Mouse (Mus musculus) spleen, adult 2 months (tissue): Measurements from ENCODE around the gene Wnt10b. TPM values are rescaled to one million over a fixed set of nuclear protein-coding genes. Genes with fewer than 3 reads are reported as not detected.

Source experiments
- DNase-seq, 2 experiments: peaks; one replicate each; pipeline versions ENCODE4 v3.0.0 to v3.0.0-alpha.2; 2012 to 2021; ENCODE audit warnings: low spot score in 2 of 2, low read depth in 1 of 2
- H3K27ac ChIP-seq: fragments of 200-500 bp; 2 replicates; pipeline ENCODE4 v1.5.1; 2012; ENCODE audit warnings: low read length, inconsistent platforms; ENCODE audit not compliant: insufficient read depth
- H3K27me3 ChIP-seq: fragments of 200-500 bp; 2 replicates; pipeline ENCODE4 v1.6.1; 2012; ENCODE audit warnings: mild to moderate bottlenecking, moderate library complexity, low read length, inconsistent platforms; ENCODE audit not compliant: control insufficient read depth, insufficient read depth
- H3K36me3 ChIP-seq: fragments of 200-500 bp; 2 replicates; pipeline ENCODE4 v1.6.1; 2012; ENCODE audit warnings: mild to moderate bottlenecking, low read length, inconsistent platforms; ENCODE audit not compliant: control insufficient read depth, insufficient read depth
- H3K4me1 ChIP-seq: fragments of 200-500 bp; 2 replicates; pipeline ENCODE4 v1.6.1; 2011; ENCODE audit warnings: inconsistent platforms; ENCODE audit not compliant: control insufficient read depth, insufficient read depth, insufficient read length
- H3K4me3 ChIP-seq: fragments of 200-500 bp; 2 replicates; pipeline ENCODE4 v1.5.1; 2011; ENCODE audit warnings: mild to moderate bottlenecking, inconsistent platforms; ENCODE audit not compliant: insufficient read depth, insufficient read length; ENCODE audit errors: extremely low read depth
- CTCF ChIP-seq: fragments of 200-500 bp; IDR thresholded peaks from 2 replicates; pipeline ENCODE4 v1.5.1; 2011; ENCODE audit warnings: mild to moderate bottlenecking, inconsistent platforms; ENCODE audit not compliant: insufficient read depth, insufficient read length, insufficient replicate concordance; ENCODE audit errors: extremely low read depth
- POLR2A ChIP-seq: fragments of 200-500 bp; IDR thresholded peaks from 2 replicates; pipeline ENCODE4 v1.6.1; 2011; ENCODE audit warnings: low read depth, low read length, inconsistent platforms
- WGBS: fragments of 180-500 bp; shearing (Covaris S2); methylation state at CpG from one replicate; pipeline ENCODE4 v1.1.7; 2018; 5-methylcytosine and 5-hydroxymethylcytosine counted together
- polyA plus RNA-seq: library from polyadenylated mRNA; depleted of rRNA; stranded (reverse); fragments of >200 nt; gene quantifications from 2 replicates; pipeline ENCODE4 v1.2.3, GENCODE M21; 2012

Gene Wnt10b
- polyA plus RNA-seq, 1 experiment, result 0.78 TPM

DNA sequence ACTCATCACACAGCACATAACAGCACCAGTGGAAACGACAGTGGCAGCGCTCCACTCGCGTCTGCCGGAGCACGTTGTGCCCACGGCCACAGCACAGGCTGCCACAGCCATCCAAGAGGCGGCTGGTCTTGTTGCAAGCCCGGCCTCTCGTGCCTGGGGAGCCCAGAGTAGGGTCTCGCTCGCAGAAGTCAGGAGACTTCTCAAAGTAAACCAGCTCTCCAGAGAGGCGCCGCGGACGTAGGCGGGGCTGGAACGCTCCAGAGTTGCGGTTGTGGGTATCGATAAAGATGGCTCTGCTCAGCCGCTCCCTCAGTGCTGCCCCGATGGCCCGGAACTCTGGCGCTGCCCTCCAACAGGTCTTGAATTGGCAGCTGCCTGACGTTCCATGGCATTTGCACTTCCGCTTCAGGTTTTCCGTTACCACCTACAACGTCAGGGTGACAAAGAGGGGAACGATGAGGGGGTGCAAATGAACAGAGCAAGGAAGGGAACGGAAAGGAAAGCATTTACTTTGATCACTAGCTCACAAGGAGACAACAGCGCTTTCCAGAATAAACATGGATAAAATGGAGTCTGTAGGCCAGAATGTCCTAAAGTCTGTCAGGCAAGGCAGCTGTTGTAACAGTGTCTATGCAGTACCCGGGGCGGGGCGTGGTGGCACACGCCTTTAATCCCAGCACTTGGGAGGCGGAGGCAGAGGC, 5.3 kb downstream of the Wnt10b start:
- no peaks in the 10 kb centered on the region for H3K36me3 ChIP-seq
- peaks cover 19% of the 10 kb centered on the region for H3K27me3 ChIP-seq
- 8% methylated on average over 36 of the region's 36 CpGs for WGBS
- peak; percentile 50 to 59 for DNase-seq
- H3K27ac ChIP-seq, result 0 out of 2 replicates have a peak overlapping the region, but pooled peaks have one; percentile 4
- no peak for TF ChIP-seq CTCF
- no peak; the same call in 1 of the 2 replicates for TF ChIP-seq POLR2A
- H3K4me1 ChIP-seq, result peaks cover 21% of the 10 kb centered on the region
- peak overlapping the region; percentile 43 for H3K4me3 ChIP-seq

DNA sequence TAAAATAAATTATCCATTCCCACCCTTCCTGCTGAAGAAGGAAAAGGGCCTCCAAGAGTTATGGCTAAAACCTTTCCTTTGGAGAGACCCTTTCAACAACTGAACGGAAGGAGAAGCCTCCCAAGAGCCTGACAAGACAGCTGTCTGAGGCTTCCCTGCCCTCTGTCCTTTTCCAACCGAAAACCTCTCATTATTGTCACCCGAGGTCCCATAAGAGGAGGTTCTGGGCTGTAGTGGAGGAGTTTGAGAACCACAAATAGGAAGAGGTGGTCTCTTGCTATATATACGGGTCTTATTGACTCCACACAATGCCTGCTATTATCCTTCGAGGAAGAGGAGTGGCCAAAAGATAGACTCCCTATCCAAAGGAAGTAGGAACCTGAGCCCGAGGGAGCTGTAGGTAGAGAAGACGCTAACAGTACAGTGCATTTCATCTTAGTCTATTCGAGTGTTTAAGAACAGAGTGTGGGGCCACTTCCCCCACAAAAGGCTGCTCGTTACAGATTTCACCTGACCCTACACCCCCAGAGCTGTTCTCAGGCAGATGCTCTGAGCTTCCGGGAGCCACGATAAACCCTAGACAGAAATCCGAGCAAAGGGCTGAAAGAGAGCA, 6.0 kb downstream of the Wnt10b start:
- Histone ChIP-seq H3K4me1 (peaks cover 13% of the 10 kb centered on the region), H3K4me3 (peak overlapping the region; percentile 43; the same call in 1 of the 2 replicates), H3K27me3 (peaks cover 12% of the 10 kb centered on the region), H3K36me3 (no peaks in the 10 kb centered on the region), H3K27ac (0 out of 2 replicates have a peak overlapping the region, but pooled peaks have one; percentile 2)
- no peak for TF ChIP-seq POLR2A
- TF ChIP-seq CTCF, result no peak
- WGBS, result 10% methylated on average over 12 of the region's 12 CpGs
- DNase-seq, result no peak

DNA sequence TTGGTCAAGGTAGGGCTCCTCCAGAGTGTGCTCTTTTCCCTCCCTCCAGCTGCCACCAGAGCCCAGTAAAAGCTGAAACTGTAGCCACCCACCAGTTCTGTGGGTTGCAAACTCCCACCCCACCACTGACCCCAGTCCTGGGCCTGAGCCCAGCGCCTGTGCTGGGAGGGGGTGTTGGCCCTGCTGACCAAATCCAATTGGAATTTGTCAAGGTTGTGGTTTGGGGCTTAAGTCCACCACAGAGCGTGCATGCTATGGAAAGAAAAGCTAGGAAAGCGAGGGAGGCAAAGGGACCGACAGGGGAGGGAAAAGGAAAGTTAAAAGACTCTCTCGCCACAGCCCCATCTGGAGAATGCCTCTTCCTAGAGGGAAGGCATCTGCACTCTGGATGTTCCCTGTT, 9.7 kb downstream of the Wnt10b start:
- Histone ChIP-seq H3K36me3 (no peaks in the 10 kb centered on the region), H3K27ac (no peak overlapping the region), H3K4me1 (peaks cover 2% of the 10 kb centered on the region), H3K4me3 (no peak overlapping the region), H3K27me3 (no peaks in the 10 kb centered on the region)
- no peak for DNase-seq
- TF ChIP-seq CTCF, result no peak
- no peak for TF ChIP-seq POLR2A
- 88% methylated on average over 5 of the region's 5 CpGs for WGBS

DNA sequence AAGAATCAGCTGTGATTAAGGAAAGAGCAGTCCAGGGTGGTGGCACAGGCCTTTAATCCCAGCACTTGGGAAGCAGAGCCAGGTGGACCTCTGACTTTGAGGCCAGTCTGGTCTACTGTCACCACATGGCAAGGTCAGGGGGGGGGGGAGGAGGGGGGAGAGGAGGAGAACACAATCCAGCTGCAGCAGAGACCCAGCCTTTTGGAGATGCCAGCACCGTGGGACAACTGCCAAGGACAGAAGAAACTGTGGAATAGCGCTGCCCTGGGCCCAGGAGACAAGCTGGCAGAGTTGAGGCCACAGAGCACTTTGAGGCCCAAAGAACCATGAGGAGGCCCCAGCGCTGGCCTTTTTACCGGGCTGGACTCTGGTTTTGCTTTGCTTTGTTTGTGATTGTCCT, 12.0 kb downstream of the Wnt10b start:
- DNase-seq, result no peak
- H3K4me3 ChIP-seq, result no peak overlapping the region
- peaks cover 6% of the 10 kb centered on the region for H3K4me1 ChIP-seq
- WGBS, result 88% methylated on average over 4 of the region's 4 CpGs
- no peaks in the 10 kb centered on the region for H3K36me3 ChIP-seq
- TF ChIP-seq CTCF, result no peak
- no peak overlapping the region for H3K27ac ChIP-seq
- H3K27me3 ChIP-seq, result no peaks in the 10 kb centered on the region

- H3K27me3 ChIP-seq, result no peaks in the 10 kb centered on the region
- 1% methylated on average over 61 of the region's 76 CpGs for WGBS
- H3K4me3 ChIP-seq, result peak within 1 kb of the TSS; percentile 92
- H3K36me3 ChIP-seq, result no peaks in the 10 kb centered on the region
- peak; percentile 79 for TF ChIP-seq POLR2A
- TF ChIP-seq CTCF, result no peak
- peak within 1 kb of the TSS; percentile 81 for H3K27ac ChIP-seq
- peak; percentile 85 to 98 for DNase-seq
- peaks cover 6% of the 10 kb centered on the region for H3K4me1 ChIP-seq
Measured at GRCm38 (mm10) chr15:98762670-98763529, 15.1 kb downstream of the Wnt10b start, which contains the start of gene Arf3. Gene Arf3 (minus strand): TSS chr15:98763214.

DNA sequence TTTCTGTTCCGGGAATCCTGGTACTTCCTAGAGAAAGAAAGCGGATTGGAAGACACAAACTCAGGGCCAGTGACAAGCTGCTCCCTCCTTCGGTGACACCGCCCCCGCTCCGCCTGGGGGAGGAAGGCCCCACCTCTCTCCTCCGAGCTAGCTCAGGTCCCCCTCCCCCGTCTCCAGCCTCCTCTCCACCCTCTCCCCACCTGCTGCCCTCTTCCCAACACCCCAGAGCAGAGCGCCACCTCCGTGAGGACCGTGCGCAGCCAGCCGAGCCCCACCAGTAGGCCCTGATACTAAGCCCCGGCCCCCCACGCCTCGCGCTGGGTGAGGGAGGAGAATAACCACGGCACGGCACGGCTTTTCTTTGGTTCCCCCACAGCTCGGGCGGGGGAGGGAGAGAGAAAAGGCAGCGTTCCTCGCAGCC, 15.7 kb downstream of the Wnt10b start:
- no peaks in the 10 kb centered on the region for H3K27me3 ChIP-seq
- H3K27ac ChIP-seq, result peak overlapping the region; percentile 57

More for the DNA sequence above, 15.7 kb downstream of the Wnt10b start:
- Histone ChIP-seq H3K36me3 (no peaks in the 10 kb centered on the region), H3K4me1 (peaks cover 6% of the 10 kb centered on the region), H3K4me3 (peak overlapping the region; percentile 92)
- TF ChIP-seq POLR2A (no peak), CTCF (no peak)
- DNase-seq, result peak in 1 of 2 experiments; percentile 56
- WGBS, result under 1% methylated on average over 23 of the region's 24 CpGs
